Mouse (Mus musculus) MEL (cell line): Measurements from ENCODE around the gene Inpp4b. TPM values are rescaled to one million over a fixed set of nuclear protein-coding genes. Genes with fewer than 3 reads are reported as not detected.

Source experiments
- DNase-seq: peaks from one replicate; pipeline ENCODE4 v3.0.0; 2011; ENCODE audit warnings: low read depth, low spot score
- H3K27ac ChIP-seq: 2 replicates; pipeline ENCODE4 v1.5.1; 2012; ENCODE audit warnings: low read depth, mild to moderate bottlenecking, control low read depth, low read length, moderate library complexity; ENCODE audit not compliant: control insufficient read depth
- H3K27me3 ChIP-seq, 2 experiments: fragments of 150-350 bp in 1 of 2; sonication (generic) in 1 of 2; 2 replicates each; pipeline ENCODE4 v1.6.1; 2012; ENCODE audit warnings: low read length in 2 of 2, mild to moderate bottlenecking in 2 of 2, improper control_type of control experiment in 1 of 2, moderate library complexity in 1 of 2; ENCODE audit not compliant: insufficient read depth in 2 of 2, control insufficient read depth in 1 of 2
- H3K36me3 ChIP-seq, 2 experiments: 2 replicates each; pipeline ENCODE4 v1.6.1; 2012 to 2014; ENCODE audit warnings: low read length in 2 of 2, improper control_type of control experiment in 1 of 2, inconsistent platforms in 1 of 2, mild to moderate bottlenecking in 1 of 2; ENCODE audit not compliant: insufficient read depth in 2 of 2, control insufficient read depth in 1 of 2
- H3K4me1 ChIP-seq, 2 experiments: fragments of 150-350 bp in 1 of 2; sonication (generic) in 1 of 2; 2 replicates each; pipeline ENCODE4 v1.6.1; 2012; ENCODE audit warnings: low read length in 2 of 2, improper control_type of control experiment in 1 of 2, mild to moderate bottlenecking in 1 of 2; ENCODE audit not compliant: insufficient read depth in 2 of 2, control insufficient read depth in 1 of 2
- H3K4me3 ChIP-seq, 2 experiments: fragments of 150-350 bp in 1 of 2; sonication (generic) in 1 of 2; 2 replicates each; pipeline ENCODE4 v1.5.1; 2012; ENCODE audit warnings: low read depth in 2 of 2, low read length in 2 of 2, mild to moderate bottlenecking in 2 of 2, moderate library complexity in 2 of 2, control low read depth in 1 of 2, improper control_type of control experiment in 1 of 2; ENCODE audit not compliant: control insufficient read depth in 1 of 2, insufficient read depth in 1 of 2
- H3K79me2 ChIP-seq: 2 replicates; pipeline ENCODE4 v1.6.1; 2012; ENCODE audit warnings: mild to moderate bottlenecking, low read length, moderate library complexity; ENCODE audit not compliant: control insufficient read depth, poor library complexity, insufficient read depth
- H3K9ac ChIP-seq: 2 replicates; pipeline ENCODE4 v1.6.1; 2012; ENCODE audit warnings: low read depth, mild to moderate bottlenecking, control low read depth, low read length, moderate library complexity; ENCODE audit not compliant: control insufficient read depth, poor library complexity, severe bottlenecking
- H3K9me3 ChIP-seq: fragments of 150-350 bp; sonication (generic); replicated peaks from 2 replicates; pipeline ENCODE4 v1.6.1; 2012; ENCODE audit warnings: mild to moderate bottlenecking, low read length, improper control_type of control experiment, moderate library complexity; ENCODE audit not compliant: insufficient read depth
- BHLHE40 ChIP-seq: IDR thresholded peaks from 2 replicates; pipeline ENCODE4 v1.6.1; 2012; ENCODE audit warnings: low read depth, mild to moderate bottlenecking, inconsistent platforms, low read length, improper control_type of control experiment, borderline replicate concordance
- CHD2 ChIP-seq: IDR thresholded peaks from 2 replicates; pipeline ENCODE4 v1.6.1; 2011; ENCODE audit warnings: low read length, improper control_type of control experiment
- E2F4 ChIP-seq: IDR thresholded peaks from 2 replicates; pipeline ENCODE4 v1.6.1; 2011; ENCODE audit warnings: low read depth, low read length, improper control_type of control experiment, borderline replicate concordance
- ELF1 ChIP-seq: IDR thresholded peaks from 2 replicates; pipeline ENCODE4 v1.6.1; 2014; ENCODE audit warnings: low read depth, mild to moderate bottlenecking, inconsistent platforms, low read length, improper control_type of control experiment, moderate library complexity
- EP300 ChIP-seq, 2 experiments: IDR thresholded peaks; 2 replicates each; pipeline ENCODE4 v1.6.1; 2011; ENCODE audit warnings: improper control_type of control experiment in 2 of 2, low read length in 2 of 2, low read depth in 1 of 2, mild to moderate bottlenecking in 1 of 2
- JUND ChIP-seq: IDR thresholded peaks from 2 replicates; pipeline ENCODE4 v1.6.1; 2011; ENCODE audit warnings: low read depth, mild to moderate bottlenecking, improper control_type of control experiment, low read length
- KAT2A ChIP-seq: conservative IDR thresholded peaks from 2 replicates; pipeline ENCODE4 v1.6.1; 2012; ENCODE audit warnings: low read depth, low read length, improper control_type of control experiment, inconsistent platforms
- MAFK ChIP-seq: IDR thresholded peaks from 2 replicates; pipeline ENCODE4 v1.6.1; 2011; ENCODE audit warnings: low read depth, mild to moderate bottlenecking, low read length, improper control_type of control experiment, borderline replicate concordance
- MAX ChIP-seq: IDR thresholded peaks from 2 replicates; pipeline ENCODE4 v1.6.1; 2011; ENCODE audit warnings: low read length, improper control_type of control experiment
- MEF2A ChIP-seq: IDR thresholded peaks from 2 replicates; pipeline ENCODE4 v1.6.1; 2014; ENCODE audit warnings: low read depth, mild to moderate bottlenecking, inconsistent platforms, low read length, improper control_type of control experiment; ENCODE audit not compliant: poor library complexity, insufficient replicate concordance, severe bottlenecking; ENCODE audit errors: extremely low read depth
- MYB ChIP-seq: IDR thresholded peaks from 2 replicates; pipeline ENCODE4 v1.6.1; 2011; ENCODE audit warnings: mild to moderate bottlenecking, low read depth, low read length, improper control_type of control experiment
- NELFE ChIP-seq: IDR thresholded peaks from 2 replicates; pipeline ENCODE4 v1.6.1; 2011; ENCODE audit warnings: low read depth, low read length, improper control_type of control experiment
- NRF1 ChIP-seq: IDR thresholded peaks from 2 replicates; pipeline ENCODE4 v1.6.1; 2014; ENCODE audit warnings: low read depth, mild to moderate bottlenecking, inconsistent platforms, low read length, improper control_type of control experiment, moderate library complexity; ENCODE audit not compliant: poor library complexity, insufficient read depth, severe bottlenecking
- POLR2A ChIP-seq, 2 experiments: IDR thresholded peaks; 2 replicates each; pipeline ENCODE4 v1.6.1; 2011 to 2012; ENCODE audit warnings: low read length in 2 of 2, mild to moderate bottlenecking in 2 of 2, control low read depth in 1 of 2, improper control_type of control experiment in 1 of 2, low read depth in 1 of 2, moderate library complexity in 1 of 2; ENCODE audit not compliant: control insufficient read depth in 1 of 2, insufficient read depth in 1 of 2, poor library complexity in 1 of 2
- POLR2AphosphoS2 ChIP-seq: IDR thresholded peaks from 2 replicates; pipeline ENCODE4 v1.6.1; 2011; ENCODE audit warnings: low read length, improper control_type of control experiment
- POLR2AphosphoS5 ChIP-seq: IDR thresholded peaks from 2 replicates; pipeline ENCODE4 v1.6.1; 2012; ENCODE audit warnings: low read depth, borderline replicate concordance, mild to moderate bottlenecking, inconsistent platforms, low read length, moderate library complexity, mixed read lengths
- RAD21 ChIP-seq: IDR thresholded peaks from 2 replicates; pipeline ENCODE4 v1.6.1; 2011; ENCODE audit warnings: mild to moderate bottlenecking, low read depth, low read length, improper control_type of control experiment
- RCOR1 ChIP-seq: IDR thresholded peaks from 2 replicates; pipeline ENCODE4 v1.6.1; 2012; ENCODE audit warnings: low read depth, mild to moderate bottlenecking, inconsistent platforms, low read length, improper control_type of control experiment
- SIN3A ChIP-seq: IDR thresholded peaks from 2 replicates; pipeline ENCODE4 v1.6.1; 2012; ENCODE audit warnings: low read length, improper control_type of control experiment, inconsistent platforms
- TCF12 ChIP-seq: IDR thresholded peaks from 2 replicates; pipeline ENCODE4 v1.6.1; 2014; ENCODE audit warnings: low read depth, mild to moderate bottlenecking, inconsistent platforms, low read length, improper control_type of control experiment, moderate library complexity
- USF1 ChIP-seq: IDR thresholded peaks from 2 replicates; pipeline ENCODE4 v1.6.1; 2014; ENCODE audit warnings: low read depth, mild to moderate bottlenecking, inconsistent platforms, low read length, improper control_type of control experiment, moderate library complexity
- ZKSCAN1 ChIP-seq: IDR thresholded peaks from 2 replicates; pipeline ENCODE4 v1.6.1; 2012; ENCODE audit warnings: low read depth, mild to moderate bottlenecking, inconsistent platforms, low read length, improper control_type of control experiment, moderate library complexity
- ZNF384 ChIP-seq: IDR thresholded peaks from 2 replicates; pipeline ENCODE4 v1.6.1; 2012; ENCODE audit warnings: low read depth, mild to moderate bottlenecking, inconsistent platforms, low read length, improper control_type of control experiment
- polyA plus RNA-seq, 2 experiments: library from polyadenylated mRNA; stranded (reverse) in 1 of 2; unstranded in 1 of 2; fragments of >175 nt in 1 of 2; fragments of >200 nt in 1 of 2; gene quantifications; 2 replicates each; pipeline versions ENCODE4 v1.2.1 to v1.2.4; 2012; ENCODE audit warnings: low replicate concordance in 2 of 2, low read depth in 1 of 2; ENCODE audit not compliant: insufficient read length in 2 of 2, insufficient read depth in 1 of 2, missing spikeins in 1 of 2
- total RNA-seq: library from RNA; depleted of rRNA; stranded (reverse); fragments of 300-350 nt; gene quantifications from 2 replicates; pipeline ENCODE4 v1.2.3, GENCODE M21; 2012

The Inpp4b gene
- total and polyA plus RNA-seq, 3 experiments = 12.3 to 26.9 (median 13.6) TPM

DNA sequence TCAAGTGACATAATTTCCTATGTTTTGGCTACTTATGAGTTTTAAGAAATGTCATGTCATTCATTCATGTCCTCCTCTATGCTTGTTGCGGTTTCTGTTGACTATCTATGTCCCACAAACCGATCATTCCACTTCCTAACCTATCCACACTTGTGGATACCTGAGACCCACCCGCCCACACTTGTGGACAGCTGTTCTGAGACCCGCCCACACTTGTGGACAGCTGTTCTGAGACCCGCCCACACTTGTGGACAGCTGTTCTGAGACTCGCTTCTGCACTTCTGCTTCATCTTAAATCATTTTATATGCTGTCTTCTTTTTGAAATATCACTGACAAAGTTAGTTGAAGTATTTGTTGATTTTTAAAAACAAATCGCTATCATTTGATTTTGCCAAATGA is 400.2 kb downstream of the Inpp4b start:
- DNase-seq = no peak
- H3K79me2 ChIP-seq = no peaks in the 10 kb centered on the region

DNA sequence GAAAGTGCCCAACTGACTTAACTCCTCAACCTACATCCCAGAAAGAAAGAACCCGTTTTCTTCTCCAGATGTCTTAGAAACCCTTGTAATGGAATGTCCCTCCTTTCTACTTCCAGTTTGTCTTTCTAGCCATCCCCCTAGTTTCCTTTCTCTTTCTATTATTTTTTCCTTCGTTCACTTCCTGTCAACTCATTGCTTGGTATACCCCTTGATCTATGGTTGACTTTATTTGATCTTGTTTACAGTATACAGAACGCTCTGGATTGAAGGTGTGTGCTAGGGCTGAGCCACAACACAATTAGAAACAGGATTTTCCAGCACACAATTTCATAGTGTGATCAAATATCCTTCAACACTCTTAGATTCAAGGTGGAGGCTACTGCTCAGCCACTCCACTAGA is 400.7 kb downstream of the Inpp4b start:
- H3K4me3 ChIP-seq = no peak overlapping the region
- no peak overlapping the region for H3K9ac ChIP-seq
- no peak for DNase-seq
- no peaks in the 10 kb centered on the region for H3K36me3 ChIP-seq
- no peak overlapping the region for H3K27ac ChIP-seq
- H3K27me3 ChIP-seq = no peaks in the 10 kb centered on the region
- H3K79me2 ChIP-seq = no peaks in the 10 kb centered on the region
- TF ChIP-seq E2F4 (no peak), ZNF384 (no peak), CHD2 (no peak)
- H3K4me1 ChIP-seq = no peaks in the 10 kb centered on the region
- no peaks in the 10 kb centered on the region for H3K9me3 ChIP-seq

More for the DNA sequence above, 400.2 kb downstream of the Inpp4b start:
- Histone ChIP-seq H3K27ac (no peak overlapping the region), H3K9me3 (no peaks in the 10 kb centered on the region)
- no peak for TF ChIP-seq CHD2
- TF ChIP-seq NRF1 = no peak
- TF ChIP-seq ELF1 = no peak
- TF ChIP-seq SIN3A = no peak
- TF ChIP-seq MAX = no peak
- no peak for TF ChIP-seq POLR2AphosphoS2
- TF ChIP-seq KAT2A = no peak
- no peak for TF ChIP-seq ZKSCAN1
- TF ChIP-seq, all 39 proteins: peak for 0
- Histone ChIP-seq H3K4me1 (no peaks in the 10 kb centered on the region), H3K4me3 (no peak overlapping the region), H3K27me3 (no peaks in the 10 kb centered on the region), H3K36me3 (no peaks in the 10 kb centered on the region; a peak in 1 of 4 replicates), H3K9ac (no peak overlapping the region)

DNA sequence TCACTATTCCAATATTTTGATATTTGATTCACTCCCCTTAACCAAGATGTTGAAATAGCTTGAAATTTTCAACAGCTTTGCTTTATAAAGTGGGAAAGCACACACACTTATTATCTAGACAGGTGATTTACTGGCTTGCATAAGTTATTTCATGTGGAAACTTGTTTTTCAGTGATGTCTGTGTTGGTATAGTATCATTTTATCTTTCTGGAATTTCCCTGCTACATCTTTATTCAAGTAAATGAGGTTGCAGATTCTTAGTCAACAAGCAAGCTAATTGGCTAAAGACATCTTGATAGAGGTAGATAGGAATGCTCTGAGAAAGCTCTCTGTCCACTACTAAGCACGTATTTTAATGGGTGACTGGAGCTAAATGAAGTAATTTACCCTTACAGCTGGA is 403.1 kb downstream of the Inpp4b start:
- H3K36me3 ChIP-seq = no peaks in the 10 kb centered on the region
- no peak overlapping the region for H3K9ac ChIP-seq
- H3K79me2 ChIP-seq = no peaks in the 10 kb centered on the region
- TF ChIP-seq USF1 (no peak), JUND (no peak), EP300 (IDR thresholded peaks at IDR 0.05; ENCODE audit: low read depth in 1 of 2, low read length in 2 of 2) (no peak), POLR2AphosphoS5 (no peak), MAFK (no peak), TCF12 (no peak), RAD21 (no peak), MEF2A (no peak), MYB (no peak), POLR2A (IDR thresholded peaks at IDR 0.05; ENCODE audit: control insufficient read depth in 1 of 2, insufficient read depth in 1 of 2, low read depth in 1 of 2, low read length in 2 of 2, poor library complexity in 1 of 2) (no peak), E2F4 (no peak), RCOR1 (no peak), POLR2AphosphoS2 (no peak), NELFE (no peak), ZKSCAN1 (no peak), BHLHE40 (no peak)
- TF ChIP-seq, all 39 proteins: peak for 0
- Histone ChIP-seq H3K27me3 (no peaks in the 10 kb centered on the region), H3K4me3 (no peak overlapping the region), H3K9me3 (no peaks in the 10 kb centered on the region), H3K4me1 (no peaks in the 10 kb centered on the region), H3K27ac (no peak overlapping the region)
- no peak for DNase-seq
